Mouse (Mus musculus) midbrain, embryonic 13.5 days (tissue): Measurements from ENCODE around the gene Anapc15-ps. TPM values are rescaled to one million over a fixed set of nuclear protein-coding genes. Genes with fewer than 3 reads are reported as not detected.

ENCODE experiments used
- ATAC-seq: fragments of 200-750 bp; cut with Nextera tagmentation; 2 replicates; pipeline ENCODE4 v1.8.0; 2017; ENCODE audit warnings: mild to moderate bottlenecking, moderate TSS enrichment, moderate library complexity
- H3K27ac ChIP-seq: fragments of 300-500 bp; sonication (generic); 2 replicates; pipeline ENCODE4 v1.5.1; 2015; ENCODE audit warnings: inconsistent platforms, mild to moderate bottlenecking, moderate library complexity
- H3K27me3 ChIP-seq: fragments of 300-500 bp; sonication (generic); 2 replicates; pipeline ENCODE4 v1.6.1; 2015; ENCODE audit warnings: mild to moderate bottlenecking, inconsistent platforms
- H3K36me3 ChIP-seq: fragments of 300-500 bp; sonication (generic); 2 replicates; pipeline ENCODE4 v1.6.1; 2015; ENCODE audit warnings: mild to moderate bottlenecking, inconsistent platforms
- H3K4me1 ChIP-seq: fragments of 300-500 bp; sonication (generic); replicated peaks from 2 replicates; pipeline ENCODE4 v1.6.1; 2015; ENCODE audit warnings: inconsistent platforms
- H3K4me2 ChIP-seq: fragments of 300-500 bp; sonication (generic); replicated peaks from 2 replicates; pipeline ENCODE4 v1.6.1; 2015; ENCODE audit warnings: moderate library complexity, mild to moderate bottlenecking, inconsistent platforms
- H3K4me3 ChIP-seq: fragments of 300-500 bp; sonication (generic); replicated peaks from 2 replicates; pipeline ENCODE4 v1.5.1; 2015; ENCODE audit warnings: mild to moderate bottlenecking, inconsistent platforms
- H3K9ac ChIP-seq: fragments of 300-500 bp; sonication (generic); replicated peaks from 2 replicates; pipeline ENCODE4 v1.6.1; 2015; ENCODE audit warnings: mild to moderate bottlenecking, inconsistent platforms
- H3K9me3 ChIP-seq: fragments of 300-500 bp; sonication (generic); 2 replicates; pipeline ENCODE4 v1.6.1; 2016; ENCODE audit warnings: mild to moderate bottlenecking, inconsistent platforms
- WGBS: fragments of 180-500 bp; shearing (Covaris S2); methylation state at CpG from one replicate; pipeline ENCODE4 v1.1.7; 2015; 5-methylcytosine and 5-hydroxymethylcytosine counted together
- polyA plus RNA-seq: library from polyadenylated mRNA; unstranded; fragments of >200 nt; fragmentation: Nextera tagmentation; extraction: Ambion mirVana; gene quantifications from 2 replicates; pipeline ENCODE4 v1.2.1, GENCODE M21; 2015

Anapc15-ps gene
- polyA plus RNA-seq, 1 experiment from 2014 or later: not detected

DNA sequence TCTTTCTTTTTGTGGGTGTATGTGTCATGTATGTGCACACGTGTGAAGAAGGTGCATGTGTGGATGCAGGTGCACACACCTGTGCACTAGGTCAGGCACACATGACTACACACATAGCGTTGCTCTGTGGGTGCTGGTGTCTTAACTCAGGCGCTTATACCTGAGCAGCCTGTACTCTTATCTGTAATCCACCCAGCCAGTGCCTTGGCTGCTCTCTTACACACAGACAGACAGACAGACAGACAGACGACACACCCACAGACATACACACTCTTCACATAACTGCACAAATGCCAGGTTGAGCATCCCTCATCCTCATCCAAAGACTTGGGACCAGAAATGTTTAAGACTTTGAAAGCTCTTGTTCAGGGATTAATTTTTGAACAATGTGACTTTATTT lies 12.8 kb upstream of the Anapc15-ps start:
- no peak for ATAC-seq
- Histone ChIP-seq H3K9me3 (no peaks in the 10 kb centered on the region), H3K4me2 (no peak overlapping the region), H3K36me3 (no peaks in the 10 kb centered on the region), H3K9ac (no peak overlapping the region), H3K4me3 (no peak overlapping the region), H3K4me1 (peaks cover 7% of the 10 kb centered on the region), H3K27me3 (no peaks in the 10 kb centered on the region), H3K27ac (no peak overlapping the region)
- WGBS: 88% methylated on average over 4 of the region's 4 CpGs

DNA sequence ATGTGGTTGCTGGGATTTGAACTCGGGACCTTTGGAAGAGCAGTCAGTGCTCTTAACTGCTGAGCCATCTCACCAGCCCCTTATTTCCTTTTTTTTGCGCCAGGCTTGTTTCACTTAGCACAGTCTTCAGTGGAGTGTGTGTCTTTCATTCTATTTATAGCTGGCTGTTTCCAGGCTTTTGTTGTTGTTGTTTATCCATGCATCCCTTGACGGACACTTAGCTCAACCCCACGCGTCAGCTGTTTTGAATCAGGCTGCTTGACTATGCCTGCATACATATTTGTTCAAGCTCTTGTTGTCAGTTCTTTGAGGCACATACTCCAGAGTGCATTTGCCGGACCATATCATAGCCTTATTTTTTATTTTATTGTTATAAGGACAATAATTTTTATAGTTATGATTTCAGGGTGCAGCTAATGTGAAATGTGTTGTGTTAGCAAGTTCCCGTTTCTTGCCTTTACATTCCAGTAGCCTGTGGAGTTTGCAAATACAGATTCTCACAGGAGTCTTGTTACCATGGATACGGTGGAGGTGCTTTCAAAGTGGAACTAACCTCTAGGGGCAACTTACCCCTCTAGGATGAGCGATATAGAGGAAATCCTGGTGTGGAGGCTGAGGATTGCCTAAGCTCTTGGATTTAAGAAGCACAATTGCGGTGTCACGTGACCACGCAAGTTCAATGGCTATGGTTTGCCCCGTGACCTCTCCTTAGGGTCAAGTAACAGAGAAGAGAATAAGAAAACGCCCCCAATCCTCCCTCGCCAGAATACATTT lies 11.7 kb upstream of the Anapc15-ps start:
- Histone ChIP-seq H3K9me3 (no peaks in the 10 kb centered on the region), H3K27ac (peak overlapping the region; percentile 35), H3K4me3 (no peak overlapping the region), H3K9ac (no peak overlapping the region), H3K36me3 (no peaks in the 10 kb centered on the region), H3K4me2 (0 out of 2 replicates have a peak overlapping the region, but pooled peaks have one; percentile 10), H3K4me1 (peaks cover 16% of the 10 kb centered on the region), H3K27me3 (no peaks in the 10 kb centered on the region)
- 18% methylated on average over 15 of the region's 15 CpGs for WGBS
- peak; percentile 82 for ATAC-seq

DNA sequence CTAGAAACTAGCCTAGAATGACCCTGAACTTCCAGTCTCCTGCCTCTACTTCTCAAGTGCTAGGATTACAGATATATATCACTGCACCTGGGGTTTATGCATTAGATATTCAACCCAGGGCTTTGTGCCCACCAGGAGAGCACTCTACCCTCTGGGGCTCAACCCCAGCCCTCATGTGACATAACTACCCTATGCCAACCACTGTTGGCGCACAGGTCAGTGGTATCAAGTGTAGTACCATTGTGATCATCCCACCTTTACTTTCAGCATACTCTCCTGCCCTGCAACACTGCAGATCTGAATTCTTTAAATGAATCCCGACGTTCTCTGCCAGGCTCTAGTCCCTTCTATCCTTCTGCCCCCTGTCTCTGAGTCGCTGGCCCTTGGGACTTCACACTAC lies 11.0 kb upstream of the Anapc15-ps start:
- Histone ChIP-seq H3K27ac (no peak overlapping the region; the same call in 1 of the 2 replicates), H3K9me3 (no peaks in the 10 kb centered on the region), H3K4me3 (no peak overlapping the region), H3K4me1 (peaks cover 20% of the 10 kb centered on the region), H3K4me2 (no peak overlapping the region), H3K9ac (no peak overlapping the region), H3K36me3 (no peaks in the 10 kb centered on the region), H3K27me3 (no peaks in the 10 kb centered on the region)
- ATAC-seq: no peak
- WGBS: 93% methylated on average over 4 of the region's 4 CpGs

DNA sequence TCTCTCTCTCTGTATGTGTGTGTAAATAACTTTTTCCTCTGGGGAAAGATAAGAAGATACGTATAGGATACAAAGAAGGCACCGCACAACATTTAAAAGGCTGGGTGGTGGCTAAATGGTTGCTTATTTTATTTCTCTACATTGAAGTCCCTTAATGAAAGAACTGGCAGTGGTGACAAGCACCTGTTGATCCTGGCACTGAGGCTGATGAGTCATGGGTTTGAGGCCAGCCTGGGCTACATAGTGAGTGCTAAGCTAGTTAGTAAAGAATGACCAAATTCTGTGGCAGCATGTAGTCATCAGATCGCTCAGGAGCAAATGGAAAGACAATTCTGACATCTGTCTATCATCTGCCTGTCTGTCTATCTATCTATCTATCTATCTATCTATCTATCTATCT lies 10.5 kb upstream of the Anapc15-ps start:
- H3K36me3 ChIP-seq: no peaks in the 10 kb centered on the region
- no peaks in the 10 kb centered on the region for H3K27me3 ChIP-seq
- no peak overlapping the region for H3K4me3 ChIP-seq
- no peak overlapping the region for H3K27ac ChIP-seq
- 97% methylated on average over 3 of the region's 3 CpGs for WGBS
- H3K4me1 ChIP-seq: peaks cover 20% of the 10 kb centered on the region
- no peak for ATAC-seq
- H3K4me2 ChIP-seq: no peak overlapping the region
- no peaks in the 10 kb centered on the region for H3K9me3 ChIP-seq
- no peak overlapping the region for H3K9ac ChIP-seq

DNA sequence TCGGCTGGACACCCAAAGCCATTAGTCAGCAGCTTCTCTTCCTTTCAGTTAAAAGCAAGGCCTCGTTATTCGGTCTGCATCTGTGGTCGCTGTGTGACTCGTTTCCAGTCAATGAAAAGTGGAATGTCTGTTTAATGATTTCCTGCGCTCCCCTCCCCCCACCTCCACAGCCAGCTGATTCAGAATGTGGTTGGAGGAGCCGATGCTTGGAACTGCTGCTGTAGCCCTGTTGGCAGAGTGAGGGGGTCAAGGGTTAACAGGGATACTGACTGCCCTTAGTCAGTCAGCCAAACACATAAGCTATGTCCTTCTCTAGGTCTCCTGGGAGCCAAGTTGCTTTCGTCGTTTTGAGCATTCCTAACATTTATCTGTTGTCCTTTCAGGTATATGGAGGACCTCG lies 9.7 kb upstream of the Anapc15-ps start:
- Histone ChIP-seq H3K27ac (no peak overlapping the region), H3K9me3 (no peaks in the 10 kb centered on the region), H3K27me3 (no peaks in the 10 kb centered on the region), H3K9ac (no peak overlapping the region), H3K4me2 (no peak overlapping the region), H3K36me3 (no peaks in the 10 kb centered on the region), H3K4me1 (peaks cover 20% of the 10 kb centered on the region), H3K4me3 (no peak overlapping the region)
- no peak for ATAC-seq
- 81% methylated on average over 10 of the region's 10 CpGs for WGBS

DNA sequence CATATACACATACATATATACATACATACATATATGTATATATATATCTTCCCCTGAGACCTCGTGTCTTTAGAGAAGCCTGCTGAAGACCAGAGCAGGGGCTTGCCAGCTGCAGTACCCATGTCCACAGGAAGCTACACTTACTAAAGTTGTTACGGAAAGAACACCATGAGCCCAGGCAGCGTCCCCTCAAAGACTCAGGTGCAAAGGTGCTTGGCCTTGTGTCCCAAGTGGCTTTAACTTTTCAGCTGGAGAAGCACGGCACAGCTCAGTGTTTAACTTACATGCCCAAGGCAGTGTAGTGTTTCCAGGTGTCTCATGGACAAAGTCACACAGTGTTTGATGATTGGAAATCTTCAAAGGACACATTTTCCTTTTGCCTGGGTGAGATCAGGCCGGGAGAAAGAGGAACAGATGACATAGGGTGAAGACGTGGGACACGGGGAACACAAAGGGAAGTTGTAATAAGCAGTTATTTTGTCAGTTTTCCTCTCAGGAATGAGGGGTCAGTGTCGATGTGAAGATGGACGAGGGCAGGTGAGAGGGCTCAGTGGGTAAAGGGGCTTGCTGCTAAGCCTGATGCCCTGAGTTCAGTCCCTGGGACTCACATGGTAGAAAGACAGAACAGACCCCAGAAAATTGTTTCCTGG lies 9.0 kb upstream of the Anapc15-ps start:
- ATAC-seq: no peak
- WGBS: 87% methylated on average over 9 of the region's 9 CpGs
- H3K27ac ChIP-seq: no peak overlapping the region

DNA sequence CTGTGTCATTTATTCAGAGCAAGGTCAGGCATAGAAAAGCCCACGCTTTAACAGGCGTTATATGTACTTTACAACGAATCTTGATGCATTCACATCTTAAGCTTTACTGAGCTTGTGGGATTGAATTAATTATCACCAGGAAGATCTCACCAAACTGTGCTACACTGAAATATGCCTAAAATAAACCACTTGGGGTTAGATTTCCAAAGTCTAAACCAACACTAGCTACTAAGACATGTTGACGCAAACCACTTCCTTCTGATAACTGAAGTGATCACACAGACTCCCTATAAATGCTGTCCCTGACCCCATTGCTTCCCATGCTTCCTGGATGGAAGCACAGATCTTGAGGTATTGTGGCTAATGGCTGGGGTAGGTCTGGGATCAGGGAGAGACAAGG lies 8.2 kb upstream of the Anapc15-ps start:
- no peak for ATAC-seq
- Histone ChIP-seq H3K9me3 (no peaks in the 10 kb centered on the region), H3K4me3 (no peak overlapping the region), H3K9ac (no peak overlapping the region), H3K4me1 (peaks cover 20% of the 10 kb centered on the region), H3K4me2 (peak overlapping the region; percentile 47; the same call in 1 of the 2 replicates), H3K27me3 (no peaks in the 10 kb centered on the region), H3K36me3 (no peaks in the 10 kb centered on the region), H3K27ac (no peak overlapping the region)
- 77% methylated on average over 4 of the region's 4 CpGs for WGBS

More for the DNA sequence above, 9.0 kb upstream of the Anapc15-ps start:
- H3K4me2 ChIP-seq: no peak overlapping the region
- H3K4me1 ChIP-seq: peaks cover 20% of the 10 kb centered on the region
- no peaks in the 10 kb centered on the region for H3K36me3 ChIP-seq
- H3K4me3 ChIP-seq: no peak overlapping the region
- no peaks in the 10 kb centered on the region for H3K9me3 ChIP-seq
- no peaks in the 10 kb centered on the region for H3K27me3 ChIP-seq
- H3K9ac ChIP-seq: no peak overlapping the region

DNA sequence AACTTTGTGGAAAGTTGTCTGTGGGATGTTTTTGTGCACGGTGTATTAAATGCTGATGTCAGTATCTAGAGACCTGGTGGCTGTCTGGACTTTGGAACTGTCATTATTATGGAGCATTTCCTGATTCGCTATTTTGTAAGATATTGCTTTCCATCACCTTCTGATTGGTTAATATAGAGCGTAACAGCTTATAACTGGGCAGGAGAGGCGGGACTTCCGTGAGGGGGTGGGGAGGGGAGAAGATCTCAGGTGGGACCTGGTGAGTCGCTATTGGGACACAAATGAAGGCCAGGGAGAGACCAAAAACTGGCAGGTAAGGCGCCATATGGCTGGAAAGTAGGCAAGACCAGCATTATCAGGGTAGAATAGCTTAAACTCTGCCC lies 7.8 kb upstream of the Anapc15-ps start:
- Histone ChIP-seq H3K9ac (no peak overlapping the region), H3K9me3 (no peaks in the 10 kb centered on the region), H3K4me1 (peaks cover 20% of the 10 kb centered on the region), H3K4me2 (peak overlapping the region; percentile 47), H3K27ac (no peak overlapping the region), H3K4me3 (peak overlapping the region; percentile 30), H3K36me3 (no peaks in the 10 kb centered on the region), H3K27me3 (no peaks in the 10 kb centered on the region)
- 62% methylated on average over 7 of the region's 7 CpGs for WGBS
- ATAC-seq: peak; percentile 55

DNA sequence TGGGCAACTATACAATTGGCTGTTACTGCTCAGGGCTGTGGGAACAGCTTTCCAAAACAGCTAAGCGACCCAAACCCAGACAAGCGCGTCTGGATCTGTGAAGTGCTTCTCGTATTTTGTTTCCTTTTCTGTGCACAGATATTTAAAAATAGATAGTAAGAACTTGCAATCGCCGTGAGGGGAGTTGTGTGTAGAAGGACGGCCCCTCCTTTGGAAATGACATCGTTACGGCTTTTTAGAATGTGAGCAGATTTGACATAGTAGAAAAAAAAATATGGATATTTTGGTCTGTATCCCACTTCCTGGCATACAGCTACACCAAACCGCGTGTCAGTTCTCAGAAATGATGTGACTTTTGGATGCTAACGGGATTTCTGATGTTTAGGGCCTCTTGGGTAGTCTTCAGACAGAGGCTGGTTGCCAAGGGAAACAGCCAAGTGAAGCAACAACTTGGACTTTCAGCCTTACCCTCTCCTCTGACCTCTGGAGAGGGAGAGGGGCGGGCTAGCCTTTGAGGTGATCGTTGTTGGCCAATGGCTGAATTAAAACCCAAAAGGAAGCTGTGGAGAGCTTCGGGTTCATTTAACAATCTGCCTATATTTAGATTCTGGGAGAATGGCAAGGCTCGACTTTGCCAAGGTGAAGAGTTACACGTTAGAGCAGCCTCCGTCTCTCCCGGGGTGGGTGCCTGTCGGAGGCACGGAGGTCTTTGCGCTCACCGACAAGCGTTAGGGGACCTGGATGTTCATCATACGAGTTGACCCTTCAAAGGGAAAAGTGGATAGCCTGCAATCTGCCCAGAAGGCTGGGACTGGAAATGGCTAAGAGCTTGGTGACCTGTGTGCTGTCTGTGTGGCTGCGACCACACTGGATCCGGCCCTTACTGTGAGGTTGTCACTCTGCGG lies 7.2 kb upstream of the Anapc15-ps start:
- Histone ChIP-seq H3K36me3 (no peaks in the 10 kb centered on the region), H3K9ac (no peak overlapping the region), H3K9me3 (no peaks in the 10 kb centered on the region), H3K27ac (no peak overlapping the region), H3K27me3 (no peaks in the 10 kb centered on the region), H3K4me1 (peaks cover 20% of the 10 kb centered on the region), H3K4me3 (peak overlapping the region; percentile 30), H3K4me2 (peak overlapping the region; percentile 47)
- 43% methylated on average over 28 of the region's 28 CpGs for WGBS
- peak; percentile 41; the same call in 1 of the 2 replicates for ATAC-seq

DNA sequence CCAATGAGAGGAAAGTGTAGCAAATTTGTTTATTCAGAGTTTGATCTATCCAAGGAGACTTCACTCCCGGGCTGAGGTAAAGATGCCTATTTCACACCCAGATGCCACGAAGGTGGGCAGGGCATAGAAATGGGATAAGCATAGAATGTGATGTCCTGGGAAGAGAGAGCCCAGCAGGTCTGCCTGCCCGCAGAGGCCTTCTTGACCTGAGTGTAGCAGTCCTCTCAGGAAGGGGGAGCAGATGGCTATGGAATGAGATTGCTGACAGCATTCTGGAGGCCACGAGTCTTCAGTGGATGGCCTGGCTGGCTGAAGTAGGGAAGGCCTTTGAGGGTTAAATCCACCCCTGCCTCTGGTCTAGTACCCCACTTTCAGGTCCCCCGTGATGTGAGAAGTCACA lies 5.9 kb upstream of the Anapc15-ps start:
- H3K4me1 ChIP-seq: peaks cover 12% of the 10 kb centered on the region
- ATAC-seq: no peak
- no peak overlapping the region for H3K27ac ChIP-seq
- WGBS: 81% methylated on average over 5 of the region's 5 CpGs
- no peak overlapping the region for H3K4me2 ChIP-seq
- no peak overlapping the region for H3K4me3 ChIP-seq
- no peaks in the 10 kb centered on the region for H3K27me3 ChIP-seq
- no peak overlapping the region for H3K9ac ChIP-seq
- H3K9me3 ChIP-seq: no peaks in the 10 kb centered on the region
- H3K36me3 ChIP-seq: no peaks in the 10 kb centered on the region

DNA sequence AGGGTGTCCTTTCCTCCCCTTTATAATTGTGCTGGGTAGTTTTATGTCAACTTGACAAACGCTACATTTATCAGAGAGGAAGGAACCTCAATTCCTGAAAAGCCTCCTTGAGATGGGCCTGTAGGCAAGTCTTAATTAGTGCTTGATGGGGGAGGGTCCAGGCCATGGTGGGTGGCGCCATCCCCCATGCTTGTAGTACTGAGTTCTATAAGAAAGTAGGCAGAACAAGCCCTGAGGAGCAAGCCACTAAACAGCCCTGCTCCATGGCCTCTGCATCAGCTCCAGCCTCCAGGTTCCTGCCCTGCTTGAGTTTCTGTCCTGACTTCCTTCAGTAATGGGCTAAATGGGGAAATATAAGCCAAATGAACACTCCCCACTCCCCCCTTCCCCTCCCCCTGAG lies 5.4 kb upstream of the Anapc15-ps start:
- Histone ChIP-seq H3K27ac (no peak overlapping the region), H3K27me3 (no peaks in the 10 kb centered on the region), H3K9ac (no peak overlapping the region), H3K4me2 (no peak overlapping the region), H3K4me1 (peaks cover 12% of the 10 kb centered on the region), H3K36me3 (no peaks in the 10 kb centered on the region), H3K9me3 (no peaks in the 10 kb centered on the region), H3K4me3 (no peak overlapping the region)
- WGBS: 95% methylated on average over 2 of the region's 2 CpGs
- no peak for ATAC-seq

DNA sequence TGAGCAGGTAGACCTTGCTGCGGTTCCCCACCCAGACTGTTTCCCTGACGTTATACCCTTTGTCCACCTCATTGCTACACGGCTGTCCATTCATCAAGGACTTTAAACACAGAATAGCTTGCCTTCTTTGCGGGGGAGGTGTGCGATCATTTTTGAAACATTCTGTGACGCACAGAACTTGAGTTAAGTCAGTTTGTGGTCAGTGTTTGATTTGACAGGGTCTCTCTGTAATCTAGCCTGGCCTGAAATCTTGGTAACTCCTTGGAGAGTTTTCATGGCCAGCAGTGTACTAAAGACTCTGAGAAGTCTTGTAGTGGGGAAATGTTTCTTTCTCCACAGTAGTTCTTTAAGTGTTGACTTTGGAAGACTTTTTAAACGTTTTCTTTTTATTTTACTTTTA lies 5.0 kb upstream of the Anapc15-ps start:
- H3K36me3 ChIP-seq: no peaks in the 10 kb centered on the region
- no peak overlapping the region for H3K27ac ChIP-seq
- WGBS: 76% methylated on average over 7 of the region's 7 CpGs

More for the DNA sequence above, 5.0 kb upstream of the Anapc15-ps start:
- no peak for ATAC-seq
- peaks cover 12% of the 10 kb centered on the region for H3K4me1 ChIP-seq
- H3K9me3 ChIP-seq: no peaks in the 10 kb centered on the region; the same call in 1 of the 2 replicates
- no peak overlapping the region for H3K4me2 ChIP-seq
- H3K4me3 ChIP-seq: no peak overlapping the region
- H3K9ac ChIP-seq: no peak overlapping the region
- no peaks in the 10 kb centered on the region for H3K27me3 ChIP-seq
